8 mouse cellular contexts compared by ENCODE assay signal in genomic region chr17:35860831-35861197, GRCm38 (mm10). TPM values are rescaled to one million over a fixed set of nuclear protein-coding genes. Genes with fewer than 3 reads are reported as not detected.
DNase-seq lines count a peak whose midpoint lies in the region; ATAC-seq and TF ChIP-seq lines count a peak whose summit lies in the region.

No protein-coding gene starts in this region.

- H3K27me3 ChIP-seq in lung, postnatal 0 days (replicated peaks; ENCODE audit: insufficient read depth, low read length) = no peaks in the 10 kb centered on the region
- H3K27me3 ChIP-seq in forebrain, embryonic 11.5 days (ENCODE audit: control insufficient read depth, insufficient read depth, low read length) = no peaks in the 10 kb centered on the region
- no peaks in the 10 kb centered on the region for H3K27me3 ChIP-seq in limb, embryonic 15.5 days
- H3K27me3 ChIP-seq in small intestine, adult 2 months (ENCODE audit: control insufficient read depth, insufficient read depth, low read length) = no peaks in the 10 kb centered on the region

- H3K9me3 ChIP-seq in lung, postnatal 0 days (ENCODE audit: low read length) = no peaks in the 10 kb centered on the region
- no peaks in the 10 kb centered on the region for H3K9me3 ChIP-seq in forebrain, embryonic 11.5 days (ENCODE audit: control insufficient read depth, low read length)
- no peaks in the 10 kb centered on the region for H3K9me3 ChIP-seq in limb, embryonic 15.5 days

- H3K4me3 ChIP-seq in lung, postnatal 0 days (ENCODE audit: low read depth, low read length) = peak overlapping the region; percentile 74
- H3K4me3 ChIP-seq in forebrain, embryonic 11.5 days (ENCODE audit: low read depth, low read length) = peak overlapping the region; percentile 59
- peak overlapping the region; percentile 69 for H3K4me3 ChIP-seq in limb, embryonic 15.5 days
- peak overlapping the region; percentile 85 for H3K4me3 ChIP-seq in small intestine, adult 2 months (ENCODE audit: low read depth, low read length)

- no peak for TF ChIP-seq POLR2A in small intestine, adult 2 months (IDR thresholded peaks at IDR 0.05; ENCODE audit: low read depth, low read length)

- WGBS in lung, postnatal 0 days = 4% methylated on average over 12 of the region's 12 CpGs
- 4% methylated on average over 12 of the region's 12 CpGs for WGBS in forebrain, embryonic 11.5 days
- WGBS in limb, embryonic 15.5 days = 4% methylated on average over 12 of the region's 12 CpGs
- 3% methylated on average over 12 of the region's 12 CpGs for WGBS in small intestine, adult 2 months

- H3K4me2 ChIP-seq in lung, postnatal 0 days (replicated peaks; ENCODE audit: low read depth, low read length) = peak overlapping the region; percentile 62
- H3K4me2 ChIP-seq in forebrain, embryonic 11.5 days (ENCODE audit: low read depth, low read length, severe bottlenecking) = peak overlapping the region; percentile 63
- peak overlapping the region; percentile 61 for H3K4me2 ChIP-seq in limb, embryonic 15.5 days

- peaks cover 9% of the 10 kb centered on the region; the same call in 1 of the 2 replicates for H3K4me1 ChIP-seq in lung, postnatal 0 days (ENCODE audit: insufficient read depth, low read depth, low read length)
- H3K4me1 ChIP-seq in forebrain, embryonic 11.5 days (replicated peaks; ENCODE audit: control insufficient read depth, insufficient read depth, low read length) = peaks cover 10% of the 10 kb centered on the region
- peaks cover 19% of the 10 kb centered on the region for H3K4me1 ChIP-seq in limb, embryonic 15.5 days
- H3K4me1 ChIP-seq in small intestine, adult 2 months (ENCODE audit: control insufficient read depth, insufficient read depth, insufficient read length, low read length) = peaks cover 5% of the 10 kb centered on the region; the same call in 1 of the 2 replicates

- peak overlapping the region; percentile 87 for H3K27ac ChIP-seq in lung, postnatal 0 days (ENCODE audit: low read length)
- peak overlapping the region; percentile 89; the same call in 1 of the 2 replicates for H3K27ac ChIP-seq in forebrain, embryonic 11.5 days (ENCODE audit: low read depth, low read length)
- peak overlapping the region; percentile 97 for H3K27ac ChIP-seq in limb, embryonic 15.5 days
- peak overlapping the region; percentile 31; the same call in 1 of the 2 replicates for H3K27ac ChIP-seq in small intestine, adult 2 months (ENCODE audit: insufficient read depth, low read depth, low read length)

- H3K36me3 ChIP-seq in lung, postnatal 0 days (ENCODE audit: insufficient read depth, low read length) = no peaks in the 10 kb centered on the region
- H3K36me3 ChIP-seq in forebrain, embryonic 11.5 days (ENCODE audit: control insufficient read depth, insufficient read depth, low read length) = no peaks in the 10 kb centered on the region; the same call in 1 of the 2 replicates
- H3K36me3 ChIP-seq in limb, embryonic 15.5 days = peaks cover 30% of the 10 kb centered on the region
- H3K36me3 ChIP-seq in small intestine, adult 2 months (ENCODE audit: control insufficient read depth, insufficient read depth, low read length) = 0 out of 2 replicates have a peak, but pooled peaks cover 2% of the 10 kb centered on the region

- no peak for TF ChIP-seq EP300 in lung, postnatal 0 days (IDR thresholded peaks at IDR 0.05)

- ATAC-seq in lung, postnatal 0 days = peak; percentile 34
- ATAC-seq in forebrain, embryonic 11.5 days (replicated peaks; ENCODE audit: low FRiP score) = peak; percentile 5; the same call in 1 of the 2 replicates
- 0 out of 2 replicates have a peak, but pooled peaks have one; percentile 8 for ATAC-seq in limb, embryonic 15.5 days (ENCODE audit: insufficient number of reproducible peaks, low FRiP score, low TSS enrichment, low read depth)

- DNase-seq in lung, postnatal 0 days (ENCODE audit: low spot score) = no peak
- no peak for DNase-seq in lung, postnatal 25 days (ENCODE audit: low spot score)
- no peak for DNase-seq in forebrain, embryonic 11.5 days (ENCODE audit: low spot score)
- no peak for DNase-seq in cerebellum, adult 9-11 months
- DNase-seq in embryo, embryonic 11 days = no peak
- DNase-seq in thymus, postnatal 14 days = no peak

- H3K9ac ChIP-seq in lung, postnatal 0 days (replicated peaks; ENCODE audit: low read depth) = peak overlapping the region; percentile 50; the same call in 1 of the 2 replicates
- H3K9ac ChIP-seq in forebrain, embryonic 11.5 days (ENCODE audit: low read length) = peak overlapping the region; percentile 73
- peak overlapping the region; percentile 76; the same call in 1 of the 2 replicates for H3K9ac ChIP-seq in limb, embryonic 15.5 days

- no peak for TF ChIP-seq CTCF in lung, postnatal 0 days (IDR thresholded peaks at IDR 0.05)
- TF ChIP-seq CTCF in small intestine, adult 2 months (IDR thresholded peaks at IDR 0.05; ENCODE audit: extremely low read depth, insufficient read length, insufficient replicate concordance, low read depth, low read length) = no peak

RNA-seq across cellular contexts. Expression of gene Nrm, which starts 0.3 kb away (rescaled TPM):
- 21.4 and 22.9 TPM in 2 replicates for polyA plus RNA-seq in lung, postnatal 0 days (2015; fragmentation: Nextera tagmentation; extraction: Ambion mirVana)
- 65.7 and 68.8 TPM in 2 replicates for polyA plus RNA-seq in forebrain, embryonic 11.5 days (2014; fragmentation: Nextera tagmentation; extraction: Ambion mirVana)
- polyA plus RNA-seq in limb, embryonic 15.5 days (2015; fragmentation: Nextera tagmentation; extraction: Ambion mirVana) = 55.5 and 59.0 TPM in 2 replicates
- polyA plus RNA-seq in small intestine, adult 2 months (2012; rRNA removed) = 9.3 and 15.9 TPM in 2 replicates

RNA-seq across cellular contexts. Expression of gene Ppp1r18, which starts 4.6 kb away (rescaled TPM):
- polyA plus RNA-seq in lung, postnatal 0 days (2015; fragmentation: Nextera tagmentation; extraction: Ambion mirVana) = 23.4 and 25.4 TPM in 2 replicates
- 25.1 and 28.1 TPM in 2 replicates for polyA plus RNA-seq in forebrain, embryonic 11.5 days (2014; fragmentation: Nextera tagmentation; extraction: Ambion mirVana)
- polyA plus RNA-seq in limb, embryonic 15.5 days (2015; fragmentation: Nextera tagmentation; extraction: Ambion mirVana) = 24.8 and 28.8 TPM in 2 replicates
- polyA plus RNA-seq in small intestine, adult 2 months (2012; rRNA removed) = 16.5 and 22.0 TPM in 2 replicates

RNA-seq across cellular contexts. Expression of gene Dhx16, which starts 18.8 kb away (rescaled TPM):
- polyA plus RNA-seq in lung, postnatal 0 days (2015; fragmentation: Nextera tagmentation; extraction: Ambion mirVana) = 22.3 and 25.8 TPM in 2 replicates
- 50.3 and 52.9 TPM in 2 replicates for polyA plus RNA-seq in forebrain, embryonic 11.5 days (2014; fragmentation: Nextera tagmentation; extraction: Ambion mirVana)
- 36.8 and 41.3 TPM in 2 replicates for polyA plus RNA-seq in limb, embryonic 15.5 days (2015; fragmentation: Nextera tagmentation; extraction: Ambion mirVana)
- polyA plus RNA-seq in small intestine, adult 2 months (2012; rRNA removed) = 47.0 and 64.3 TPM in 2 replicates

RNA-seq across cellular contexts. Expression of gene Mdc1, which starts 19.5 kb away (rescaled TPM):
- polyA plus RNA-seq in lung, postnatal 0 days (2015; fragmentation: Nextera tagmentation; extraction: Ambion mirVana) = 2.8 and 3.1 TPM in 2 replicates
- polyA plus RNA-seq in forebrain, embryonic 11.5 days (2014; fragmentation: Nextera tagmentation; extraction: Ambion mirVana) = 27.2 and 29.2 TPM in 2 replicates
- polyA plus RNA-seq in limb, embryonic 15.5 days (2015; fragmentation: Nextera tagmentation; extraction: Ambion mirVana) = 13.0 and 15.0 TPM in 2 replicates
- polyA plus RNA-seq in small intestine, adult 2 months (2012; rRNA removed) = 1.7 and 3.2 TPM in 2 replicates

RNA-seq across cellular contexts. Expression of gene Tubb5, which starts 22.7 kb away (rescaled TPM):
- 292 and 298 TPM in 2 replicates for polyA plus RNA-seq in lung, postnatal 0 days (2015; fragmentation: Nextera tagmentation; extraction: Ambion mirVana)
- polyA plus RNA-seq in forebrain, embryonic 11.5 days (2014; fragmentation: Nextera tagmentation; extraction: Ambion mirVana) = 1,583 and 1,671 TPM in 2 replicates
- 811 and 833 TPM in 2 replicates for polyA plus RNA-seq in limb, embryonic 15.5 days (2015; fragmentation: Nextera tagmentation; extraction: Ambion mirVana)
- 82.8 and 157 TPM in 2 replicates for polyA plus RNA-seq in small intestine, adult 2 months (2012; rRNA removed)

Comparison
In these comparisons a context has a peak if more than half of its experiments do, and no peak if none do; other contexts are left out.
1. H3K27ac ChIP-seq: peak in every context shown above with its lines; median percentile 97 in limb, embryonic 15.5 days; 89 in forebrain, embryonic 11.5 days; 87 in lung, postnatal 0 days; 31 in small intestine, adult 2 months.